Mouse (Mus musculus) kidney, embryonic 15.5 days (tissue): Measurements from ENCODE around the gene Osm. TPM values are rescaled to one million over a fixed set of nuclear protein-coding genes. Genes with fewer than 3 reads are reported as not detected.

Experiments used
- ATAC-seq: fragments of 200-750 bp; cut with Nextera tagmentation; replicated peaks from 2 replicates; pipeline ENCODE4 v1.8.0; 2017; ENCODE audit warnings: moderate TSS enrichment; ENCODE audit not compliant: low FRiP score
- H3K27ac ChIP-seq: fragments of 300-500 bp; sonication (generic); 2 replicates; pipeline ENCODE4 v1.5.1; 2015; ENCODE audit warnings: mild to moderate bottlenecking, inconsistent platforms
- H3K27me3 ChIP-seq: fragments of 300-500 bp; sonication (generic); 2 replicates; pipeline ENCODE4 v1.6.1; 2015; ENCODE audit warnings: inconsistent platforms
- H3K36me3 ChIP-seq: fragments of 300-500 bp; sonication (generic); 2 replicates; pipeline ENCODE4 v1.6.1; 2015; ENCODE audit warnings: inconsistent platforms
- H3K4me1 ChIP-seq: fragments of 300-500 bp; sonication (generic); 2 replicates; pipeline ENCODE4 v1.6.1; 2015; ENCODE audit warnings: inconsistent platforms
- H3K4me2 ChIP-seq: fragments of 300-500 bp; sonication (generic); 2 replicates; pipeline ENCODE4 v1.6.1; 2015; ENCODE audit warnings: moderate library complexity, mild to moderate bottlenecking, inconsistent platforms
- H3K4me3 ChIP-seq: fragments of 300-500 bp; sonication (generic); replicated peaks from 2 replicates; pipeline ENCODE4 v1.5.1; 2015; ENCODE audit warnings: mild to moderate bottlenecking, inconsistent platforms
- H3K9ac ChIP-seq: fragments of 300-500 bp; sonication (generic); 2 replicates; pipeline ENCODE4 v1.6.1; 2015; ENCODE audit warnings: mild to moderate bottlenecking, inconsistent platforms
- H3K9me3 ChIP-seq: fragments of 300-500 bp; sonication (generic); replicated peaks from 2 replicates; pipeline ENCODE4 v1.6.1; 2016; ENCODE audit warnings: inconsistent platforms
- WGBS: fragments of 180-500 bp; shearing (Covaris S2); methylation state at CpG from one replicate; pipeline ENCODE4 v1.1.7; 2015; ENCODE audit warnings: mixed read lengths; 5-methylcytosine and 5-hydroxymethylcytosine counted together
- polyA plus RNA-seq: library from polyadenylated mRNA; unstranded; fragments of >200 nt; fragmentation: Nextera tagmentation; extraction: Ambion mirVana; gene quantifications from 2 replicates; pipeline ENCODE4 v1.2.1, GENCODE M21; 2015

Osm gene
- polyA plus RNA-seq, 1 experiment from 2014 or later, result not detected

- H3K27ac ChIP-seq, result no peak overlapping the region
- ATAC-seq, result no peak
- no peaks in the 10 kb centered on the region for H3K27me3 ChIP-seq
- H3K9me3 ChIP-seq, result no peaks in the 10 kb centered on the region
- no peak overlapping the region for H3K4me2 ChIP-seq
- no peak overlapping the region for H3K4me3 ChIP-seq
- no peaks in the 10 kb centered on the region for H3K36me3 ChIP-seq
- no peaks in the 10 kb centered on the region for H3K4me1 ChIP-seq
- H3K9ac ChIP-seq, result no peak overlapping the region
- 78% methylated on average over 14 of the region's 14 CpGs for WGBS
Observed at GRCm38 (mm10) chr11:4247201-4247959, 11.2 kb downstream of the Osm start.

DNA sequence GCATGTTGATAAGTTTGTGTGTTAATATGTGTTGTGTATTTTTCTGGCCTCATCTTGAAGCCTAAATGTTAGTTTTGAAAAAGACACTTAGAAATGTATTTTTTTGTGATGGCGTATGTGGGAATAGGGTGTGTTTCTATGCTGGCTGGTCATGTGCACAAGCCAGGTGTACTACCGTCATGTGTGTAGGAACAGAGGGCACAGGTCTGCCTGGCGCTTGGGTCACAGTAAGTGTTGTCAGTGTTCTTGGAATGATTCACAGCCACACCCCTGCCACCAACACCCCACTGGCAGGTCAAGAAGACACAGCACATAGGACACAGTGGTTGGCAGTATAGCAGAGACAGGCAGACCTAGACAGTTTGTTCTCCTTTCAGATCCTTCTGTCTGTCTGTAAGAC is 12.9 kb downstream of the Osm start:
- H3K4me3 ChIP-seq, result no peak overlapping the region
- H3K27ac ChIP-seq, result no peak overlapping the region
- no peaks in the 10 kb centered on the region for H3K36me3 ChIP-seq
- no peak overlapping the region for H3K9ac ChIP-seq
- no peaks in the 10 kb centered on the region for H3K27me3 ChIP-seq
- WGBS, result 92% methylated on average over 3 of the region's 3 CpGs
- no peak overlapping the region for H3K4me2 ChIP-seq
- ATAC-seq, result no peak
- no peaks in the 10 kb centered on the region for H3K4me1 ChIP-seq
- no peaks in the 10 kb centered on the region for H3K9me3 ChIP-seq

DNA sequence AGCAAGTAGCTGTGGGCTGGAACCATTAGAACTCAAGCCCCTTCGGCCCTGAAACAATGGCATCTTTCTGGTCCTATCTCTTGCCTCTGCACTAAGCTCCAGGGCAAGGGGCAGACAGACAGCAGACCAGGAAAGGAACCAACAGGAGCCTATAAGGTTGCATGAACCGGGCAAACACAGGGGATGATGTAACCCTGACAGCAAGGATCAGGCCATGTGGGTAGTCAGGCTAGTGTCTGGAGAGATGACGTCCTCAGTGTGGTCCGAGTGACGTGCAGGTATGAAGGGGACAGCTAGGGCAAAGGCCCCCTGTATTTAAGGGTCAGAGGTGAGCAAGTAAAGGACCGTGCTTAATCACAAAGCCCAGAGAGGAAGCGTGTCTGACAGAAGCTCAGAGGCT is 14.1 kb downstream of the Osm start:
- Histone ChIP-seq H3K27me3 (no peaks in the 10 kb centered on the region), H3K4me1 (no peaks in the 10 kb centered on the region), H3K9ac (no peak overlapping the region), H3K36me3 (no peaks in the 10 kb centered on the region), H3K4me3 (no peak overlapping the region), H3K4me2 (no peak overlapping the region), H3K9me3 (no peaks in the 10 kb centered on the region), H3K27ac (no peak overlapping the region)
- WGBS, result 78% methylated on average over 7 of the region's 7 CpGs
- ATAC-seq, result no peak

- no peaks in the 10 kb centered on the region for H3K4me1 ChIP-seq
- 75% methylated on average over 3 of the region's 3 CpGs for WGBS
- H3K27ac ChIP-seq, result no peak overlapping the region
- no peak overlapping the region for H3K4me3 ChIP-seq
- H3K36me3 ChIP-seq, result no peaks in the 10 kb centered on the region
- H3K9ac ChIP-seq, result no peak overlapping the region
- H3K9me3 ChIP-seq, result no peaks in the 10 kb centered on the region
- ATAC-seq, result no peak
- no peak overlapping the region for H3K4me2 ChIP-seq
- H3K27me3 ChIP-seq, result no peaks in the 10 kb centered on the region
Observed at GRCm38 (mm10) chr11:4251376-4251775, 15.2 kb downstream of the Osm start.

DNA sequence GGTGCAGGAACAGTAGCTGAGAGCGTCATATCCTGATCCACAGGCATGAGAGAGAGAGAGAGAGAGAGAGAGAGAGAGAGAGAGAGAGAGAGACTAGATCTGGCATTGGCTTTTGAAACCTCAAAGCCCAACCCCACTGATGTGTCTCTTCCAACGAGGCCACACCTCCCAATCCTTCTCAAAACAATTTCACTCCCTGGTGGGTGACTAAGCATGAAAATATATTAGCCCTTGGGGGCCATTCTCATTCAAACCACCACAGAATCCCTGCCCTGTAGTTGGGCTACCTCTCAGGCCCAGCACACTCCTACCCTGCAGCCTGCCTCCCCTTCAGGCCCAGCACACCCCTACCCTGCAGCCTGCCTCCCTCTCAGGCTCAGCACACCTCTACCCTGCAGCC is 16.7 kb downstream of the Osm start:
- WGBS, result 71% methylated on average over 2 of the region's 2 CpGs
- Histone ChIP-seq H3K9me3 (no peaks in the 10 kb centered on the region), H3K4me1 (no peaks in the 10 kb centered on the region), H3K27ac (no peak overlapping the region), H3K36me3 (no peaks in the 10 kb centered on the region), H3K4me2 (no peak overlapping the region), H3K4me3 (no peak overlapping the region), H3K9ac (no peak overlapping the region), H3K27me3 (no peaks in the 10 kb centered on the region)
- ATAC-seq, result no peak

DNA sequence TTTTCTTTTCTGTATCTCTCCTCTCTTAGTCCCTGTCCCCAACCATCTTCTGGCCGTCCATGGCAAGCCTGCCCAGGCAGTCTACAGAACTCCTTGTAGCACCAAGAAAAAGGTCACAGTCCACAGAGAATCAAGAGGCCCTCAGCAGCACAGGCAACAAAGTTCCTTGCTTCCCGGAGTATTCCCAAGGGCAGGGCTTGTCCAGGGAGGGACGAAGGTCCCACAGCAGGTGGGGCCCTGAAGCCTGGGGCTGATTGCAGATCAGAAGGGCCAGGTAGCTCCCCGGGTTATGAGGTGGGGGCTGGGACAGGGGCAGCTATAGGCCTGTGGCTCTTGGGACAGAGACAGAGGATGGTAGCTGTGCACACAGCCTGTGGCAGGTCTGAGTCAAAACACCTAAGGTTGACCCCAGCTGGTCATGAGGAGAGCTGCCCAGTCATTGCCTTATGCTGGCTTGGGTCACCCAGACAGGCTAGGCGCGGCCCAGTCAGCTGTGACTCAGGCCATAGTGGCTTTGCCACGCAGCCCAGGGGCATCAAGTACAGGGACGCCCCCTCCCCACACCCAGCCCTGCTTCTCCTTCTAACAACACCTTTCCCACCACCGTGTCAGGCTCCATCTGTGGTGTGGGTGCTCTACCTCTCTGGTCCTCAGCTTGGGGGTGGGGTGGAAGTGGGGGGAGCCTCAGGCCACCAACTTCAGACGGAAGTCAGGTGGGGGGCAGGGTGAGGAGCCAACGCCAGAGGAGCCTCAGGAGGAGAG is 20.8 kb downstream of the Osm start, which contains the start of gene Lif:
Lif (plus strand) TSS at position 712 of the 762 bp plus-strand sequence.
- Histone ChIP-seq H3K27ac (no peak within 1 kb of the TSS), H3K9ac (no peak within 1 kb of the TSS), H3K4me3 (no peak within 1 kb of the TSS), H3K4me1 (peaks cover 30% of the 10 kb centered on the region), H3K27me3 (0 out of 2 replicates have a peak, but pooled peaks cover 3% of the 10 kb centered on the region), H3K4me2 (no peak within 1 kb of the TSS), H3K36me3 (no peaks in the 10 kb centered on the region), H3K9me3 (no peaks in the 10 kb centered on the region)
- ATAC-seq, result no peak
- WGBS, result 66% methylated on average over 11 of the region's 11 CpGs

- H3K4me3 ChIP-seq, result no peak overlapping the region
- H3K27ac ChIP-seq, result no peak overlapping the region
- H3K36me3 ChIP-seq, result no peaks in the 10 kb centered on the region
- H3K4me1 ChIP-seq, result peaks cover 37% of the 10 kb centered on the region
- 52% methylated on average over 5 of the region's 5 CpGs for WGBS
- 0 out of 2 replicates have a peak, but pooled peaks cover 3% of the 10 kb centered on the region for H3K27me3 ChIP-seq
- no peak overlapping the region for H3K9ac ChIP-seq
- no peak overlapping the region for H3K4me2 ChIP-seq
- H3K9me3 ChIP-seq, result no peaks in the 10 kb centered on the region
- ATAC-seq, result no peak
Observed at GRCm38 (mm10) chr11:4257756-4258155, 21.5 kb downstream of the Osm start.

DNA sequence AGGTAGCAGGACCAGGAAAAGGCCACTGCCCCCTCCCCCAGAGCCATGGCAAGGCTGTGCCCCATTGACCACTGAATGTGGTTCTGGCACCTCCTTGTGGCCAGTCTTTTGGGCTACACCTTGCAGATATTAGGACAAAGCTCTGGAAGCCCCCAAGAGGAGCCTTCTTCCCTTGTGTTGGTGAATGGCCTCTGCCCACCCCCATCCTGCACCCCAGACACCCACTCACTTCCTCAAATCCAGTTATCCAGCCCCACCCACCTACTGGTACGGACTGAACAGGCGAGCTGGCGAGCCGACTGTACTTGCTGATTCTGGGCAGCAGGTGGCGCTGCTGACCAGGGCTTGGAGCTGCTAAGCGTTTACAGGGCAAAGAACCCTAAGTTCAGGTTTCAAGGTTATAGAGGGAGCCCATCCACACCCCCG is 22.4 kb downstream of the Osm start:
- ATAC-seq, result peak; percentile 63
- Histone ChIP-seq H3K9ac (no peak overlapping the region), H3K4me1 (peaks cover 46% of the 10 kb centered on the region), H3K9me3 (no peaks in the 10 kb centered on the region), H3K27ac (no peak overlapping the region), H3K36me3 (no peaks in the 10 kb centered on the region), H3K27me3 (0 out of 2 replicates have a peak, but pooled peaks cover 3% of the 10 kb centered on the region), H3K4me2 (peak overlapping the region; percentile 56), H3K4me3 (peak overlapping the region; percentile 24)
- WGBS, result under 1% methylated on average over 7 of the region's 7 CpGs

DNA sequence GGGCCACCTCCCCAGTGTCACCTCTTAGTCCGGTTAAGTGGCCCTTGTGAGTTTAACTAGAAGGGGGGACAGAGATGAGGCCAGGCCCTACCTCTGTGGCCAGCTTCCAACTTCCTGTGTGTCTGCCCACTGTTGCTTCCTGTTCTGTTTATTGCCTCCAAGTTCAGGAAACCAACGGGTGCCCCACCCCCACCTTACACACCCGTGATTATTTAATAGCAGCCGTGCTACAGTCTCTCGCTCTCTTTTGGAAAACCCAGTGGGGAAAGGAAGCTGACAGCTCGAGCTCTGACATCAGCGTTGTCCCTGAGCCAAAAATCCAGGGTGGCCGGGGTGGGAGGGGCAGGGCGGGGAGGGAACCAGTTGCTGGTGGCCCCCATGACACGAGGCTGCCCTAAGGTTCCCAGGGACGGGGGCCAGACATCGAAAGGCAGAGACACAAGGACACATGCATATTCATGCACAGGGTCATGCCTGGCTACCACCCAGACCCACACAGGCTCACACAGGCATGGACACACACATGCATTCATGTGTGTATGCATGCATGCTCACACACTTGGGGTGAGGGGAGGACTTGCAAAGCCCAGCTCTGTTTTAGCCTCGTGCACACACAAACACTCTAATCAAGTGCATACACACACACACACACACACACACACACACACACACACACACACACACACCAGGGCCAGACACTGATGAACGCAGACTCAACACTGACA is 24.4 kb downstream of the Osm start:
- Histone ChIP-seq H3K4me2 (peak overlapping the region; percentile 31), H3K27ac (peak overlapping the region; percentile 32; the same call in 1 of the 2 replicates), H3K4me1 (peaks cover 60% of the 10 kb centered on the region), H3K27me3 (peaks cover 15% of the 10 kb centered on the region), H3K9me3 (no peaks in the 10 kb centered on the region), H3K36me3 (no peaks in the 10 kb centered on the region), H3K4me3 (no peak overlapping the region), H3K9ac (peak overlapping the region; percentile 17; the same call in 1 of the 2 replicates)
- ATAC-seq, result no peak
- WGBS, result 27% methylated on average over 14 of the region's 14 CpGs

- ATAC-seq, result no peak
Observed at GRCm38 (mm10) chr11:4261188-4261494, 24.9 kb downstream of the Osm start.

DNA sequence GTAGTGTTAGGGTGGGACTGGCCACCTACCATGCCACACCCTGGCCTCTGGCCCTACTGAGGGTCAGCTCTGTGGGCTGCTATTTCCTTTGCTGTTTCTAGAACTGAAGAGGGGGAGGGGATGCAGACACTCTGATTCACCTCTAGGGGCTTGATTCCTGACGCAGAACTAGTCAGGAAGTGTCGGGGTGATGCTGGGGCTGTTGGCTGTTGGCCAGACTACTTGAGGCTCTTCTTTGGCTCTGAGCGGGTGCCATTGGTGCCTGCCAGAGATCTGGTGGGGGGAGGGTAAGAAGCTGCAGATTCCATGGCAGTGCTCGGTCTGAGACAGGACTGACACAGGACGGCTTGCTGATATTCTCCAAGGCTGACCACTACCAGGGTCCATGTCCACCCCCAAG is 25.7 kb downstream of the Osm start:
- Histone ChIP-seq H3K27me3 (peaks cover 24% of the 10 kb centered on the region), H3K9ac (no peak overlapping the region), H3K36me3 (no peaks in the 10 kb centered on the region), H3K9me3 (no peaks in the 10 kb centered on the region), H3K4me2 (no peak overlapping the region), H3K4me3 (no peak overlapping the region), H3K27ac (no peak overlapping the region), H3K4me1 (peaks cover 71% of the 10 kb centered on the region)
- no peak for ATAC-seq
- WGBS, result 34% methylated on average over 5 of the region's 5 CpGs

More at GRCm38 (mm10) chr11:4261188-4261494, 24.9 kb downstream of the Osm start:
- Histone ChIP-seq H3K4me1 (peaks cover 65% of the 10 kb centered on the region), H3K4me3 (no peak overlapping the region), H3K4me2 (no peak overlapping the region), H3K36me3 (no peaks in the 10 kb centered on the region), H3K9me3 (no peaks in the 10 kb centered on the region), H3K27me3 (peaks cover 18% of the 10 kb centered on the region), H3K27ac (0 out of 2 replicates have a peak overlapping the region, but pooled peaks have one; percentile 32), H3K9ac (no peak overlapping the region)
- WGBS, result 50% methylated on average over 7 of the region's 7 CpGs

GRCm38 (mm10) chr11:4262847-4263246 is 26.6 kb downstream of the Osm start:
- Histone ChIP-seq H3K27ac (0 out of 2 replicates have a peak overlapping the region, but pooled peaks have one; percentile 48), H3K4me1 (peaks cover 76% of the 10 kb centered on the region), H3K36me3 (no peaks in the 10 kb centered on the region), H3K4me2 (no peak overlapping the region), H3K9ac (no peak overlapping the region), H3K27me3 (peaks cover 33% of the 10 kb centered on the region), H3K9me3 (no peaks in the 10 kb centered on the region), H3K4me3 (no peak overlapping the region)
- 17% methylated on average over 7 of the region's 7 CpGs for WGBS
- no peak for ATAC-seq
